Mouse (Mus musculus) megakaryocyte-erythroid progenitor cell, adult 5-6 weeks (primary cell): Measurements from ENCODE around the gene Psg16. TPM values are rescaled to one million over a fixed set of nuclear protein-coding genes. Genes with fewer than 3 reads are reported as not detected.

Experiments
- ATAC-seq: replicated peaks from 2 replicates; pipeline ENCODE4 v1.8.0; 2016; ENCODE audit warnings: mild to moderate bottlenecking, inconsistent platforms; ENCODE audit not compliant: severe bottlenecking, poor library complexity, low FRiP score, low TSS enrichment
- total RNA-seq, 2 experiments: library from RNA; stranded (forward) in 1 of 2; stranded (reverse) in 1 of 2; fragments of 200-1000, 215-1000 nt in 1 of 2; fragments of >200 nt in 1 of 2; fragmentation: Nextera tagmentation in 1 of 2; gene quantifications; 2 replicates each; pipeline ENCODE4 v1.2.3; 2014 to 2017

Gene Psg16
- total RNA-seq (2014; fragmentation: Nextera tagmentation) (0.11 TPM in 1 of 2 replicates, not detected in the other), total RNA-seq (2017) (1.1 TPM in 1 of 2 replicates, not detected in the other)

GRCm38 (mm10) chr7:17073904-17074615 lies at the start of gene Psg16:
Psg16 (plus strand) TSS chr7:17074040.
- peak; percentile 95 for ATAC-seq

GRCm38 (mm10) chr7:17024141-17024540 lies 49.7 kb upstream of the Psg16 start:
- ATAC-seq = no peak

GRCm38 (mm10) chr7:17024814-17025504 lies 48.9 kb upstream of the Psg16 start:
- ATAC-seq = no peak

GRCm38 (mm10) chr7:17025505-17025894 lies 48.3 kb upstream of the Psg16 start:
- ATAC-seq = no peak

- no peak for ATAC-seq
Measured at GRCm38 (mm10) chr7:17025896-17026622, 47.8 kb upstream of the Psg16 start.

GRCm38 (mm10) chr7:17026710-17027587 lies 46.9 kb upstream of the Psg16 start:
- peak; percentile 67 for ATAC-seq

GRCm38 (mm10) chr7:17027588-17028343 lies 46.1 kb upstream of the Psg16 start, which contains the start of gene Ppp5c:
Ppp5c (minus strand) TSS chr7:17027924.
- peak; percentile 58 for ATAC-seq

- no peak for ATAC-seq
Measured at GRCm38 (mm10) chr7:17028923-17029322, 44.9 kb upstream of the Psg16 start.

GRCm38 (mm10) chr7:17030239-17030638 lies 43.6 kb upstream of the Psg16 start:
- no peak for ATAC-seq

GRCm38 (mm10) chr7:17038018-17038695 lies 35.7 kb upstream of the Psg16 start:
- ATAC-seq = no peak

- ATAC-seq = no peak
Measured at GRCm38 (mm10) chr7:17039373-17039772, 34.5 kb upstream of the Psg16 start.

- ATAC-seq = no peak
Measured at GRCm38 (mm10) chr7:17045743-17046142, 28.1 kb upstream of the Psg16 start.

- ATAC-seq = no peak
Measured at GRCm38 (mm10) chr7:17047041-17047682, 26.7 kb upstream of the Psg16 start.

GRCm38 (mm10) chr7:17048431-17049190 lies 25.2 kb upstream of the Psg16 start:
- no peak for ATAC-seq

- ATAC-seq = no peak
Measured at GRCm38 (mm10) chr7:17050491-17050890, 23.3 kb upstream of the Psg16 start.

GRCm38 (mm10) chr7:17050933-17051594 lies 22.8 kb upstream of the Psg16 start:
- ATAC-seq = peak; percentile 56; the same call in 1 of the 2 replicates
